Mouse (Mus musculus) monocyte, adult 2 months (primary cell): ENCODE measurements at regions not wholly inside any gene's neighbourhood (a gene's known extent, or its start where the extent isn't known, plus 50 kb on each side); places are given as distances from the start of the nearest gene placed in this dataset.
A peak's percentile ranks its signal among the peaks of the same experiment; 100 is the strongest.

Source experiments
- DNase-seq, 2 experiments: peaks; one replicate each; pipeline ENCODE4 v3.0.0; 2022; ENCODE audit warnings: low spot score in 2 of 2, low read depth in 1 of 2

- DNase-seq, result no peak
These were observed 86.7 kb upstream of the Zfp366 start for GRCm38 (mm10) chr13:99097606-99098545.

DNA sequence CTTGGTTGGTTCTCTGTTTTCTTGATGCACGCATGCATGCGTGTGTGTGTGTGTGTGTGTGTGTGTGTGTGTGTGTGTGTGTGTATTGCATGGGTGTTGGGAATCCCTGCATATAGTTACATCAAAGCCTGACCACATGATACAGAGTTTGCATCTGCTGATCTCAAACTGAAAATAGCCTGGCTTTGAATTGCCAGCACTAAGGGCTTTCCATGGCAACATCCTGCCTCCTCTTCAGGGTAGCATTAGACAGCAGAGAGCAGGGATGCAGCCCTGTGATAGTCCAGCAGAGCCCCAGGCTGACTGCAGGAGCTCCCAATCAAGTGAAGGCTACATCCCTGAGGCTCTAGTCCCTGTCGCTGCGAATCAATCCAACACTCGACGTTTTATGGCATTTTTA is 87.8 kb upstream of the Zfp366 start:
- no peak for DNase-seq

DNA sequence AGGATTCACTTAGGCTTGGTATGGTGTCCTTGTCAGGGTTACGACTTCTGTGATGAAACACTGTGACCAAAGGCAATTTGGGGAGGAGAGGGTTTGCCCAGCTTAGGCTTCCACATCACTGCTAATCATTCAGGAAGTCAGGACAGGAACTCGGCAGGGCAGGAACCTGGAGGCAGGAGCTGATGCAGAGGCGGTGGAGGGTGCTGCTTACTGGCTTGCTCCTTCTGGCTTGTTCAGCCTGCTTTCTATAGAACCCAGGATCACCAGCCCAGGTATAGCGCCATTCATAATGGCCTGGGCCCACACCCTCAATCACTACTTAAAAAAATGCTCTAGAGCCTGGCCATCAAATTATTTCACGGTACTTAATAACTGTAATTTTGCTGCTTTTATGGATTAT is 89.6 kb upstream of the Zfp366 start:
- no peak for DNase-seq

- no peak for DNase-seq
These were observed 90.4 kb upstream of the Zfp366 start for GRCm38 (mm10) chr13:99094221-99094620.

- DNase-seq, result peak; percentile 13 to 47
These were observed 91.4 kb upstream of the Zfp366 start for GRCm38 (mm10) chr13:99093269-99093668.

DNA sequence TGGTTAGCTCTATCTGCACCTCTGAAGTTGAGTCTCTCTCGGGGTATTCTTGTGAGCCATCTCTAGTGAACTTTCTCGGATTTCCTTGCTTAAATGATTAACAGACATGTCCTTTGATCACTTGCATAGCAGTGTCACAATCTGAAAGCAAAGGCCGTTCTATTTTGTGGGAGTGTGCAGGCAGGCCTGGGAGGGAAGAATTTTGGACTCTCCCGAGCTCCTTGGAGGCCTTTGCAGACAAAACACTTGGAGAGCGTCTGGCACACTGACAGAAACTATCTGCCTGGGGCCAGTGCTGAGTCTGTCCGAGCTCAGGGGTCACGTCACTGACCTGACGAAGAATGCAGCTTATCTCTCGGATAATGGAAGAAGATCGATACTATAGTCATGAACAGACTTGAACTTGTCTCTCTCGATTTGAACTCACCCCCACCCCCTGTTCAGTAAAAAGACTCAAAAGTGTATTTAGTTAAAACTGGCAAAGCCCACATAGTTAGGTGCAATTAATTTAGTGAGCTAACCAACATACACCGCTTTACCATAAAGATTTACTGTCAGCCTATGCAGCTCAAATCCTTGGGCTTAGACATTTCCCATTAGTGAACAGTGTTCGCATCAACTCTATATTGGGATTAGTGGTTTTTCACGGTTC is 92.2 kb upstream of the Zfp366 start:
- no peak for DNase-seq

DNA sequence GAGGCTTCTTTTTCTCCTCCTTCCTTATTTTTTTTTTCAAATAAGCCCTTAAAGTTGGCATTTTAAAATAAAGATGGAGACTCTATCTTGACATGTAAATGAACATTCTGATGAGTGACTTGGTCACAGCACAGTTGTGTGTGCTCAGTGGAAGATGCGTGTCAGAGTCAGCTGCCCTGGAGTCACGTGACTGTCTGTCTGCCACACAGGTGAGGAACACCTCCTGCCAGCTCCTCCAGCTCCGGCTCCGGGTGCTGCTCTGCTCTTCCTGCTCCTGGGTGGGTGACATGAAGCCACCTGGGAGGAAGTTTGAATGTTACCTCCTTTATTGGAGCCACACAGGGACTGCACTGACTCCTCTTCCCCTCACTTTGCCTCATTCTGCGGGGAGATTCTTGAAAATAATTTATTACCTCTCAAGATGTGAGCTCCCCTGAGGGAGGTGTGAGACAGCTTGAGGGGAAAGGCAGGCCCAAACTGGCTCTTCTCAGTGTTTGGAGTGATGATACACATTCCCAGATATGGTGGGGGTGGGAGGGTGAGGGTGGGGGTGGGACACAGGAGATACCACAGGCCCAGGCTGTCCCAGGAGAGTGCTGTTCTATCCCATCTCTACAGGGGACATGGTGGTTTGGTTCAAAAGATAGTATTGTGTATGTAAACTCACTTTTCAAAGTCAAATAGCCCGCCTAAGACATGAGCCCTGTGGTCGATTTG is 92.9 kb upstream of the Zfp366 start:
- DNase-seq, result no peak

DNA sequence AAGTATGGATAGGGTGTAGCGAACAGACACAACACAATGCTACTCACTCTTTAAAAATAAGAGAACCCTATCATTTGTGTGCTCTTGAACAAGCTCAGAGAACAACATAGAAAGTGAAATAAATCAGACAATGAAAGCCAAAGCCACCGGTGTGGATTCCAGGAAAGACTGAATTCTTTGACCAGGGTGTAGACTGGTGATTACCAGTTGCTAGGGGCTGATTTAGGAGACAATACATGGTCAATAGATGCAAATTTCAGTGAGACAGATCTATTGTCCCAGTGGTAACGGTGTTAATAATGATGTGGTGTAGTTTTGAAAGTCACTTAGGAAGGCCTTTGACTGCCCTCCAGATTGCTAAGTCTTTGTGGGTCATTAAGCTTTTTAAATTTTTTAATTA is 94.3 kb upstream of the Zfp366 start:
- no peak for DNase-seq

DNA sequence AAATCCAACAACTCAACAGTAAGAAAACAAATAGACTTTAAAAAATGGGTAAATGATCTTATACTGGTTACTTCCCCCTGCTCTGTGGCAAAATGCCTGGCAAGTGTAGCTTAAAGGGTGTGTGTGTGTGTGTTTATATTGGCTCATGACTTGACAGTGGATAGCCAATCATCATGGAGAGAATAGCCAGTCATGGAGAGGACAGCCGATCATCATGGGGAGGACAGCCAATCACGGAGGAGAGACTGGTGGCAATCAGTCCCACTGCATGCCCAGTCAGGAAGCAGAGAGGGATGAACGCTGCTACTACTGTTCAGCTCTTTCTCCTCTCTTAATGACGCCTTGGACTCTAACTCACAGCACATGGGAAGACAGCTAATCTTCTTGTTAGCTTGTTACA is 96.3 kb upstream of the Zfp366 start:
- no peak for DNase-seq

- no peak for DNase-seq
These were observed 95.0 kb upstream of the 1700024P04Rik start for GRCm38 (mm10) chr13:99079331-99079761.

DNA sequence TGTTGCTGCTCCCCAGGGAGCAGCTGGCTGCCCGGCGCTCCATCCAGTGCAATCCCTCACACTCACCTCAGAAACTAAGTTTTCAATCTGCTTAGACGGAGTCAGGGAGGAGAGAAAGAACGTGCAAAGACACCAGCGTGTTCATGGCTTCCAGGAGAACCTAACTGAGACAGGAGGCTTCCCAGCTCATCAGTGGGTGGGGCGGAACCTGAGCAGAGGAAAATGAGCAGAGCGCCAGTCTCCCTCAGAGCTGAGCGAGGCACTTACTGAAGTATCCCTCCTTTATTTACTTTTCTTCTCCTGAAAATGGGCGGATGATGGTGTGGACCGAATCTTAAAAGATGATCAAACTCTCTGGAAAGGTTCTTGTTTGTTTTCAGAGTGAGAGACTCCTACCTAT is 94.3 kb upstream of the 1700024P04Rik start:
- no peak for DNase-seq

GRCm38 (mm10) chr13:99077039-99077749 is 92.8 kb upstream of the 1700024P04Rik start:
- DNase-seq, result no peak

DNA sequence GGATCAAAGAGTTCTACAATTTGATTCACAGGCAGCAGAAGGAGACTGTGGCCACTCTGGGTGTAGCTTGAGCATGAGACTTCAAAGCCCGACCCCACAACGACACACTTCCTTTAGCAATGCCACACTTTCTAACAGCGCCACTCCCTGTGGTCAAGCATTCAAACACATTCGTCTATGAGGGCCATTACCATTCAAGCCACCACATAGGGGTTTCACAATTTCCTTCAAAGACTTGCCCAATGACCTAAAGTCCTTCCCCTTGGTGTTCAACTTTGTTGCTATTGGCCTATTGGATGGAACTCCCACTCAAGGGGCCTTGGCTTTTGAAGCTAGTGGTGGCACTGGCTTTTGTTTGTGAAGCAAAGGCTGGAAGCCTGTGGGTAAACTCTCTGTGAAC is 91.1 kb upstream of the 1700024P04Rik start:
- peak in 1 of 2 experiments; percentile 5 for DNase-seq

GRCm38 (mm10) chr13:99071821-99072414 is 87.6 kb upstream of the 1700024P04Rik start:
- no peak for DNase-seq

DNA sequence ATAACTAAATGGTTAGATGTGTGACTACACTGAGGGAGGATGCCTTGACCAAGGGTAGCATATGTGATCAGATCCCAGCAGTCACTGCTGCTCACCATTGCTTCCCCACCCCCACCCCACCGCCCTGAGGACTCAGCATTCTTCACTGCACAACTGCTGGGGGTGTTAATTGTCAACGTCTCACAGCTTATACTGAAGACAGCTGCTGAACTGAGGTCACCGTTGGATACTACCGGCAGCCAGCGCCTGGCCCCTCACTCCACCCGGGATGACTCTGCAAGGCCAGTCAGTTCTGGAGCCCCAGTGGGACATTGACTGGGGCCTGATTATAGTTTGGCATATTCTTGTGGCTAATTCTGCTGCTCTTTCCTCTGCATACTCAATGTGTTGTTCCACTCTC is 87.0 kb upstream of the 1700024P04Rik start:
- DNase-seq, result no peak

- DNase-seq, result no peak
These were observed 85.4 kb upstream of the 1700024P04Rik start for GRCm38 (mm10) chr13:99069767-99070166.

DNA sequence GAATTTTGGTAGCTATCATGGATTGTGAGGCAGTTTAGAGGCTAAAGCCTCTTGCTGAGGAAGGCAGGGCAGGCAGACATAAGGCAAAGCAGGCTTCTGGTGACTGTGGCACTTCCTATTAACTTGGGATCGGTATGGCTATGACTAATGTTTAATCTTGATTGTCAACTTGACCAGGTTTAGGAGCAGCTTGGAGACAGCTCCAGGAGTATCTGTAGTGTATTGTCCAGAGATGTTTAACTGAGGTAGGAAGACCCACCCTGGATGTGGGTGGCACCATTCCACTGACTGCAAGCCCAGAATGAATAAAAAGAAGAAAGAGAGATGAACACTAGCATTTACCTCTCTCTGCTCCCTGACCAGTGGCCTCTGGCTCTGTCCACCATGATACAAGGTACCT is 83.1 kb upstream of the 1700024P04Rik start:
- DNase-seq, result no peak

DNA sequence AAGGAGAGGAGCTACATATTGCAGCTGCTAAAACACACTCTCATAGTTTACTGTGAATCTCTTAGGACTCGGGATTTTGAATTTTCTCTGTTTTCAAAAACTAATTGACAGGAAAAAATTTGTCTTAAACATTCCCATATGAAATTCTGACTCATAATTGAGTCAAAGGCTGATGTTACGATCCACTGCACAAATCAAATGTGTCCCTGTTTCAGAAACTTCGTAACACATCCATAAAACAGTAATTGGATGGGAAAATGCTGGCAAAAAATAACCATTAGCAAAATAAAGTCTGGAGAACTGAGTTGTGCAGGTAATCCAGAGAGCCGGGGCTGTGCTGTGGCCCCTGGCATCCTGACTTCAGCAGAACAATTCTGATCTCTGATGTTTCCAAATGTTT is 79.1 kb upstream of the 1700024P04Rik start:
- DNase-seq, result no peak

DNA sequence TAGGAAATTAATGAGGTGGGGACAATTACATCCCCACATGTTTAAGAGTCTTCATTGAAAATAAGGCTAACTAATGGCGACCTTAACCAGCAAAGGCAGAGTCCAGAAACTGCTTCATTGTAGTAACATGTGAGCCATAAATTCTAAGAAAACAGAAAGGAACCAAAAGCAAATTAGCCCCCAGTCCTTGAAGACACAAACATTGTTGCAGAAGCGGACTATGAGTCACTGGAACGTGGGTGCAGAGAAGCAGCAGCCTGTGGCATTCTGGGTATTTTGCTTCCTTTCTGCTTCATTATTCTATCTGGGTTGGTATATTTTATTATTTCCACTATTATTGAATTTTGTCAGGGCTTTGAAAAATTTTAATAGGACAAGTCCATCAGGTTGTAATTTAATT is 78.6 kb upstream of the 1700024P04Rik start:
- no peak for DNase-seq

- DNase-seq, result no peak
These were observed 74.0 kb upstream of the 1700024P04Rik start for GRCm38 (mm10) chr13:99058131-99058970.
